Mouse (Mus musculus) lung, postnatal 0 days (tissue): Measurements from ENCODE around the gene Eloa. TPM values are rescaled to one million over a fixed set of nuclear protein-coding genes. Genes with fewer than 3 reads are reported as not detected.

Source experiments
- ATAC-seq: fragments of 200-750 bp; cut with Nextera tagmentation; 2 replicates; pipeline ENCODE4 v1.8.0; 2017; ENCODE audit warnings: moderate library complexity
- DNase-seq: peaks from one replicate; pipeline ENCODE4 v3.0.0-alpha.2; 2016; ENCODE audit warnings: low spot score
- H3K27ac ChIP-seq: fragments of 300-500 bp; sonication (generic); 2 replicates; pipeline ENCODE4 v1.5.1; 2014; ENCODE audit warnings: antibody characterized with exemption, mild to moderate bottlenecking, low read length, mixed read lengths
- H3K27me3 ChIP-seq: fragments of 300-500 bp; sonication (generic); replicated peaks from 2 replicates; pipeline ENCODE4 v1.6.1; 2014; ENCODE audit warnings: low read length, mixed read lengths; ENCODE audit not compliant: insufficient read depth
- H3K36me3 ChIP-seq: fragments of 300-500 bp; sonication (generic); 2 replicates; pipeline ENCODE4 v1.6.1; 2014; ENCODE audit warnings: low read length, mixed read lengths; ENCODE audit not compliant: insufficient read depth
- H3K4me1 ChIP-seq: fragments of 300-500 bp; sonication (generic); 2 replicates; pipeline ENCODE4 v1.6.1; 2014; ENCODE audit warnings: antibody characterized with exemption, low read depth, low read length, mixed read lengths; ENCODE audit not compliant: insufficient read depth
- H3K4me2 ChIP-seq: fragments of 300-500 bp; sonication (generic); replicated peaks from 2 replicates; pipeline ENCODE4 v1.6.1; 2014; ENCODE audit warnings: low read depth, mild to moderate bottlenecking, low read length, moderate library complexity, mixed read lengths
- H3K4me3 ChIP-seq: fragments of 300-500 bp; sonication (generic); 2 replicates; pipeline ENCODE4 v1.5.1; 2014; ENCODE audit warnings: low read depth, low read length
- H3K9ac ChIP-seq: fragments of 300-500 bp; sonication (generic); replicated peaks from 2 replicates; pipeline ENCODE4 v1.6.1; 2014; ENCODE audit warnings: low read depth, mild to moderate bottlenecking
- H3K9me3 ChIP-seq: fragments of 300-500 bp; sonication (generic); 2 replicates; pipeline ENCODE4 v1.6.1; 2016; ENCODE audit warnings: low read length, mixed read lengths
- CTCF ChIP-seq: IDR thresholded peaks from 2 replicates; pipeline ENCODE4 v1.5.1; 2016; ENCODE audit warnings: antibody characterized with exemption, mild to moderate bottlenecking
- EP300 ChIP-seq: IDR thresholded peaks from 2 replicates; pipeline ENCODE4 v1.6.1; 2016; ENCODE audit warnings: antibody characterized with exemption, mild to moderate bottlenecking, control low read depth
- WGBS: fragments of 180-500 bp; shearing (Covaris S2); extraction: QIAGEN DNeasy Blood & Tissue Kit; methylation state at CpG from one replicate; pipeline ENCODE4 v1.1.7; 2014; 5-methylcytosine and 5-hydroxymethylcytosine counted together
- polyA plus RNA-seq: library from polyadenylated mRNA; unstranded; fragments of >200 nt; fragmentation: Nextera tagmentation; extraction: Ambion mirVana; gene quantifications from 2 replicates; pipeline ENCODE4 v1.2.1, GENCODE M21; 2015

Gene Eloa
- polyA plus RNA-seq, 1 experiment from 2014 or later, result 25.6 TPM

GRCm38 (mm10) chr4:135969070-135969750 lies 52.4 kb downstream of the Eloa start:
- WGBS, result 84% methylated on average over 13 of the region's 13 CpGs

GRCm38 (mm10) chr4:135968271-135968869 lies 53.2 kb downstream of the Eloa start:
- Histone ChIP-seq H3K4me2 (no peak overlapping the region), H3K9ac (no peak overlapping the region), H3K27ac (no peak overlapping the region), H3K27me3 (no peaks in the 10 kb centered on the region), H3K9me3 (no peaks in the 10 kb centered on the region), H3K4me1 (peaks cover 4% of the 10 kb centered on the region; the same call in 1 of the 2 replicates), H3K4me3 (no peak overlapping the region), H3K36me3 (peaks cover 16% of the 10 kb centered on the region; the same call in 1 of the 2 replicates)
- no peak for ATAC-seq
- WGBS, result 58% methylated on average over 13 of the region's 19 CpGs
- no peak for DNase-seq
- TF ChIP-seq CTCF (no peak), EP300 (no peak)

More at GRCm38 (mm10) chr4:135969070-135969750, 52.4 kb downstream of the Eloa start:
- H3K4me3 ChIP-seq, result no peak overlapping the region
- DNase-seq (no peak), ATAC-seq (no peak)
- no peak for TF ChIP-seq EP300
- no peak for TF ChIP-seq CTCF
- H3K27me3 ChIP-seq, result no peaks in the 10 kb centered on the region
- H3K9ac ChIP-seq, result no peak overlapping the region
- no peak overlapping the region for H3K27ac ChIP-seq
- H3K4me1 ChIP-seq, result peaks cover 4% of the 10 kb centered on the region; the same call in 1 of the 2 replicates
- H3K36me3 ChIP-seq, result peaks cover 16% of the 10 kb centered on the region; the same call in 1 of the 2 replicates
- no peak overlapping the region for H3K4me2 ChIP-seq
- H3K9me3 ChIP-seq, result no peaks in the 10 kb centered on the region

GRCm38 (mm10) chr4:135967086-135967760 lies 54.3 kb downstream of the Eloa start:
- Histone ChIP-seq H3K4me3 (no peak overlapping the region), H3K27ac (no peak overlapping the region), H3K9me3 (no peaks in the 10 kb centered on the region), H3K27me3 (no peaks in the 10 kb centered on the region), H3K4me1 (peaks cover 4% of the 10 kb centered on the region; the same call in 1 of the 2 replicates), H3K4me2 (no peak overlapping the region), H3K36me3 (peaks cover 16% of the 10 kb centered on the region; the same call in 1 of the 2 replicates), H3K9ac (no peak overlapping the region)
- TF ChIP-seq EP300 (no peak), CTCF (no peak)
- ATAC-seq (no peak), DNase-seq (no peak)
- WGBS, result 84% methylated on average over 18 of the region's 18 CpGs

GRCm38 (mm10) chr4:135966283-135966682 lies 55.3 kb downstream of the Eloa start:
- 89% methylated on average over 16 of the region's 16 CpGs for WGBS
- TF ChIP-seq EP300 (no peak), CTCF (no peak)
- no peak overlapping the region for H3K4me3 ChIP-seq
- no peaks in the 10 kb centered on the region for H3K27me3 ChIP-seq
- H3K9me3 ChIP-seq, result no peaks in the 10 kb centered on the region
- ATAC-seq, result no peak
- H3K4me1 ChIP-seq, result no peaks in the 10 kb centered on the region; the same call in 1 of the 2 replicates
- no peak overlapping the region for H3K4me2 ChIP-seq
- no peak for DNase-seq
- H3K27ac ChIP-seq, result no peak overlapping the region
- H3K9ac ChIP-seq, result no peak overlapping the region
- peaks cover 16% of the 10 kb centered on the region; the same call in 1 of the 2 replicates for H3K36me3 ChIP-seq

- 77% methylated on average over 9 of the region's 9 CpGs for WGBS
- Histone ChIP-seq H3K4me1 (no peaks in the 10 kb centered on the region), H3K4me2 (no peak overlapping the region), H3K9ac (no peak overlapping the region), H3K4me3 (no peak overlapping the region), H3K27ac (peak overlapping the region; percentile 85), H3K27me3 (no peaks in the 10 kb centered on the region), H3K9me3 (no peaks in the 10 kb centered on the region), H3K36me3 (peaks cover 16% of the 10 kb centered on the region; the same call in 1 of the 2 replicates)
- no peak for TF ChIP-seq CTCF
- no peak for TF ChIP-seq EP300
- ATAC-seq, result no peak
- DNase-seq, result no peak
Measured at GRCm38 (mm10) chr4:135965113-135965512, 56.5 kb downstream of the Eloa start.

GRCm38 (mm10) chr4:135964426-135964825 lies 57.1 kb downstream of the Eloa start:
- Histone ChIP-seq H3K9me3 (no peaks in the 10 kb centered on the region), H3K27me3 (no peaks in the 10 kb centered on the region), H3K27ac (peak overlapping the region; percentile 85), H3K4me2 (peak overlapping the region; percentile 98), H3K4me1 (no peaks in the 10 kb centered on the region), H3K9ac (peak overlapping the region; percentile 78), H3K36me3 (peaks cover 18% of the 10 kb centered on the region), H3K4me3 (peak overlapping the region; percentile 66)
- whole genome bisulfite sequencing, result 2% methylated on average over 12 of the region's 12 CpGs
- DNase-seq (peak; percentile 89), ATAC-seq (peak; percentile 78)
- no peak for TF ChIP-seq EP300
- TF ChIP-seq CTCF, result peak; percentile 34
